Mouse (Mus musculus) neutrophil, adult 59 days (primary cell): ENCODE measurements around the gene Plxna3. TPM values are rescaled to one million over a fixed set of nuclear protein-coding genes. Genes with fewer than 3 reads are reported as not detected.

ENCODE experiments used
- total RNA-seq, 2 experiments: library from RNA; stranded (reverse); gene quantifications; 1 replicate in 1 of 2; 2 replicates in 1 of 2; pipeline ENCODE4 v1.2.4; 2023

The Plxna3 gene
- under 1 TPM; 0.38 to 0.90 TPM for total RNA-seq

DNA sequence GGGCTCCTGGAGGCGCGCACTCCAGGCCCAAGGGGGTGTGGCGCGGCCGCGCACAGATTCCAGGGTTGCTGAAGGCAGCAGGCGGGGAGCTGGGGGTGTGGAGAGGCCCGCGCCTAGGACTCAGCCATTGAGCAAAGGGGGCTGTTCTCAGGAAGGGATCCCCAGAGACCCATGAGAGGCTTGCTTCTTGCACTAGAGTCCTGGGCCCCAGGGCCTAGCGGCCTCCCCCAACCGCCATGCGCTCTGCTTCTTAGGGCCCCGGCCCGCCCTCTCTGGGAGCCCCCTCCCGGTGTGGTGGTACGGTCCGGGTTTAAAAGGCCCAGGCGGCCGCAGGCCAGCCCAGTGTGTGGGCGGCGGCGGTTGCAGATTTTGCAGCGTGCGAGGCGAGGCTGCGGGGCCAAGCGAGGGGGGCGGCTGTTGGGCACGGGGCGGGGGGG is at the start of gene Plxna3:
TSS of gene Plxna3 (plus strand) at position 342 of the 437 bp plus-strand sequence.

GRCm38 (mm10) chrX:74281732-74282394 is 47.0 kb upstream of the Plxna3 start, which contains the start of the genes Taz and Dnase1l1:
TSS of gene Taz (plus strand) at chrX:74281912.
TSS of gene Dnase1l1 (minus strand) at chrX:74282337.

GRCm38 (mm10) chrX:74296538-74297448 is 32.1 kb upstream of the Plxna3 start, which contains the start of gene Atp6ap1:
TSS of gene Atp6ap1 (plus strand) at chrX:74297097.

GRCm38 (mm10) chrX:74304867-74305700 is 23.8 kb upstream of the Plxna3 start, which contains the start of gene Gdi1:
TSS of gene Gdi1 (plus strand) at chrX:74304998.

DNA sequence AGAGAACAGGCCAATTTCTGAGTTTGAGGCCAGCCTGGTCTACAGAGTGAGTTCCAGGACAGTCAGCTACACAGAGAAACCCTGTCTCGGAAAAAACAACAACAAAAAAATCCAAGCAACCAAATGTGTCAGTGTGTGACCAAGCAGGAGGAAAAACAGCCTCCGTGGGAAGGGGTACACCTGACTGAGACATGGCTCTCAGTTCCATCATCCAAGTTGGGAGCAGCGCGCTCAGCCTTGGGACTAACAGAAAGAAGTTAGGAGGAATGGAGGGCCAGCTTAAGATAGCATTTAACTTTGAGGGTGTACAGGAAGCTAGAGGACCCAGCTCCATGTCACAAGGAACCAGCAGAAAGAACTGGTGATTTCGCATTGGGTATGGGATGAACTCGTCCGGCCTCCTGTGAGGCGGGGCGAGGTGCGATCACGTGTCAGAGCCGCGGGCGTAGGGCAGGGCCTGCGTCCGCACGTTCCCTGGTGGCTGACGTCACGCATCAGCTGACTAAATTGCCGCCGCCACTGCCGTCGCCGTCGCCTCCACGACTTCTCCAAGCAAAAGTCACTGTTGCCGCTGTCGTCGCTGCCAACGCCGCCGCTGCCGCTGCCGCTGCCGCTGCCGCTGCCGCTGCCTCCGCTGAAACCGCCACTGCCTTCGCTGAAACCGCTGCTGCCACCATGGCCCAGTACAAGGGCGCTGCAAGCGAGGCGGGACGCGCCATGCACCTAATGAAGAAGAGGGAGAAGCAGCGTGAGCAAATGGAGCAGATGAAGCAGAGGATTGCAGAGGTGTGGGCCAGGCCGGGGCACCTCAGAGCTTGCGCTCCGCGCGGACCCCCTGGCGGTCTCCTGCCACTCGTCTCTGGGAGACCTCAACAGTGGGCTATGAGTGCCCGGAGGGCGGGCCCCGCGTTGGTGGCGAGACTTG is 16.1 kb upstream of the Plxna3 start, which contains the start of gene Fam50a:
TSS of gene Fam50a (plus strand) at position 494 of the 925 bp plus-strand sequence.

GRCm38 (mm10) chrX:74353467-74353770 is 24.6 kb downstream of the Plxna3 start, which contains the start of gene Lage3:
TSS of gene Lage3 (minus strand) at chrX:74353618.

DNA sequence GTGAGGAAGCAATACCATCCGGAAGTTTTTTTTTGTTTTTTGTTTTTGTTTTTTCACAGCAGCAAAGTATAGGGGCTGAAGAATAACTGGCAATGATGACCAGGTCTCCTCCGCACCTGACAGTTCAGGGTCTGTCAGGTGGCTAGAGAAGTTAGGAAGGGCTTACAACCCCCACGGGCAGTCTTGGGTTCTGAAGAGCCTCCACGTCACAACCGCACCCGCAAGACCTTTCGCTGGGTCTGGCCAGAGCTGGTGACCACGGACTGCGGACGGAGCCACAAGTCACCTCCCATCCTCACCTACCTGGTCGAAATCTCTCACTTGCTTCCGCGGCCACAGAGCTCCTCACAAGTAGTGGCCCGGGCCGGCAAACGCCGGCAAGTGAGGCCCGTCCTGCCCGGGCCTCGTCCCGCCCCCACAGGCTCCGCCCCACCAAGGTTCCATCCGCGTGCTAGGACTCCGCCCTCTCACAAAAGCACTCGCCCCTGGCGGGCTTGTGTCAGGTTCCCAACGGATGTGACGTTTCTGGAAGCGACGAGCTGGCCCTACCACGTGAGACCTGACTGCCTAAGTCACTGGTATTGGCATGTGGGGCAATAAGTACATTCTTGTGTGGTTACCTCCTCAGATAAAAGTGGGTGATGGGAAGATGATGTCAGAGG is 44.2 kb downstream of the Plxna3 start, which contains the start of the genes Ubl4a and Slc10a3:
TSS of gene Ubl4a (minus strand) at position 331 of the 662 bp plus-strand sequence.
TSS of gene Slc10a3 (minus strand) at position 462 of the 662 bp plus-strand sequence.

DNA sequence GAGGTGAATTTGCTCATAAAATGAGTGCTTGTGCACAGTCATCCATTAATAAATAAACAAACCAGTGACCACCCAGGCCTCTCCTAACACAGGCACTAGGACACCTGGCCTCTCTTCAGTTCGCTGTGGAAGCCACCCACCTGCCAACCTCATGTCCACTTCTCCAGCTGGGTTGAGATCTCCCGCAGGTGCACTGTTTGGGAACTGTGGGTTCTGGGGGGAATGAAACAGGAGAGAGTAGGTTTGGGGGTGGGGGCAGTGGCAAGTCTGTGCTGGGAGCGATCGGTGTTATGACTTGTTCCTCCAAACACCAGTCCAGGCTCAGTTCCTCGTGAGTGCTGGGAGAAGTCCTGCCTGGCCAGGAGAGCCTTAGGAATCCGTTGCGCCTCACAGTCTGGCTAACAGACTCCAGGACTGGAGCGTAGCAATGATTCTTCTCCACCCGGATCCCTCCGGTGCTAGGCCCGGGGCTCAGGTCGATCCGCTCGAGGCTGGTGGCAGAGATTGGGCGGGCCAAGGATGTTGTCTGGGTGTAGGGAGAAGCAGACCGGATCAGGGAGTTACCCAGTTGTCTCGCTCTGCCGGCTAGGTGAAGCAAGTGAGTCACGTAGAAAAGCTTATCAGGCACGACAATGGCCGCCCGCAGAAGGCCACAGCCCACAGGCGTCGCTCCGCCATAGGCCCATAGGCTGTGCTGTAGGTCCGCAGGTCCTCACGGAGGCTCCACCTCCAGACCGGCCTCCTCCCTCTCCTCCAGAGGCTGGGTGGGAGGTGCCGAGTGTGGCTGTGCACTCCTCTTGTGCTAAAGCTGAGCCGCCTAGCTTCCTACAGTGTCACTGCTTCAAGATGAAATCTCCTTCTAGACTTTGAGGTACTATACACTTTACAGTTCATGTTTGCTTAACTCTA is 63.9 kb downstream of the Plxna3 start, which contains the start of the genes Fam3a and Ikbkg:
TSS of gene Fam3a (minus strand) at position 738 of the 909 bp plus-strand sequence.
TSS of gene Ikbkg (plus strand) at position 756 of the 909 bp plus-strand sequence.

Other genes starting within 250 kb of the Plxna3 start
- gene Opn1mw, start 201.6 kb upstream of the Plxna3 start, total RNA-seq, result not detected
- 10 to 100 TPM; 24.4 to 25.0 TPM for gene Mecp2, start 193.7 kb upstream of the Plxna3 start, total RNA-seq
- gene Tex28, start 161.2 kb upstream of the Plxna3 start, total RNA-seq, result not detected
- not detected for gene Tktl1, start 151.8 kb upstream of the Plxna3 start, total RNA-seq
- gene Flna, start 79.2 kb upstream of the Plxna3 start, total RNA-seq, result 1,000 to 10,000 TPM; 1,644 to 1,676 TPM
- gene Emd, start 74.4 kb upstream of the Plxna3 start, total RNA-seq, result 10 to 100 TPM; 53.8 to 54.0 TPM
- 100 to 1,000 TPM; 337 to 345 TPM for gene Rpl10, start 58.3 kb upstream of the Plxna3 start, total RNA-seq
- 10 to 100 TPM; 43.2 to 51.7 TPM for gene Taz, start 47.2 kb upstream of the Plxna3 start, total RNA-seq
- gene Dnase1l1, start 46.7 kb upstream of the Plxna3 start, total RNA-seq, result 10 to 100 TPM; 27.9 to 33.7 TPM
- 100 to 1,000 TPM; 179 to 189 TPM for gene Atp6ap1, start 32.0 kb upstream of the Plxna3 start, total RNA-seq
- gene Gdi1, start 24.1 kb upstream of the Plxna3 start, total RNA-seq, result 100 to 1,000 TPM; 194 to 246 TPM
- gene Fam50a, start 16.0 kb upstream of the Plxna3 start, total RNA-seq, result 10 to 100 TPM; 40.4 to 45.3 TPM
- gene Lage3, start 24.6 kb downstream of the Plxna3 start, total RNA-seq, result 10 to 100 TPM; 20.4 to 28.5 TPM
- gene Ubl4a, start 44.2 kb downstream of the Plxna3 start, total RNA-seq, result 10 to 100 TPM; 20.0 to 27.4 TPM
- 10 to 100 TPM; 17.6 to 19.3 TPM for gene Slc10a3, start 44.3 kb downstream of the Plxna3 start, total RNA-seq
- 10 to 100 TPM; 10.4 to 12.5 TPM for gene Fam3a, start 64.2 kb downstream of the Plxna3 start, total RNA-seq
- gene Ikbkg, start 64.2 kb downstream of the Plxna3 start, total RNA-seq, result 10 to 100 TPM; 27.9 to 32.9 TPM
- gene G6pdx, start 100.1 kb downstream of the Plxna3 start, total RNA-seq, result 100 to 1,000 TPM; 396 to 418 TPM
- gene Gm6880, start 152.3 kb downstream of the Plxna3 start, total RNA-seq, result not detected
- gene Olfr1326-ps1, start 245.8 kb downstream of the Plxna3 start, total RNA-seq, result not detected